Mouse (Mus musculus) E14TG2a.4 (cell line): ENCODE measurements around the gene Pacs2.

Experiments
- CTCF ChIP-seq: conservative IDR thresholded peaks from 2 replicates; pipeline ENCODE4 v1.5.1; 2014; ENCODE audit warnings: low read length
- NANOG ChIP-seq: IDR thresholded peaks from 2 replicates; pipeline ENCODE4 v1.6.1; 2014; ENCODE audit warnings: borderline replicate concordance, low read length, mixed read lengths

- TF ChIP-seq CTCF, result no peak
- TF ChIP-seq NANOG, result no peak
These were observed 13.2 kb upstream of the Pacs2 start for GRCm38 (mm10) chr12:113001133-113001474.
